In the genomic region with DNA sequence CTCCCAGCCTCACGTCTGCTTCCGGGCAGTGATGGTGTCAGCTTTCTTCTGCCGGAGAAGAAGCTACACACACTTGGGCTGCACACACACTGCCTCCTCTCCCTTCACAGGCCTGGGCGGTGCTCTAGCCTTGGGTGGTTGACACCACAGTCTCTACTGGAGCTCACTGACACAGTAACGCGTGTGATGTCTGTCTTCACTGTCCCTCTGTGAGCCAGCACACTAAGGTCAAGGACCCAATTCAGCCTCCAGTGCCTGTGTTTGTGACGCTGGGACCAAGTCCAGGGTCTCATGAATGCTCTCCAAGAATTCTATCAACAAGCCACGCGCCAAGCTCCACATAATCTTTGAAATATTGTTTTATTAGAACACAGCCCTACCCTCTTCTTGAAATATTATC, we compare ENCODE assay signal across 15 mouse cellular contexts. TPM values are rescaled to one million over a fixed set of nuclear protein-coding genes. Genes with fewer than 3 reads are reported as not detected.
A peak's percentile ranks its signal among the peaks of the same experiment; 100 is the strongest.
DNase-seq lines count a peak whose midpoint lies in the region.
"Had no signal": no experiment of that assay in that cellular context is flagged by ENCODE, and none has a peak within 500 bp of the region (broad histone marks: within the 10 kb centered on the region; RNA-seq: fewer than 3 reads in every experiment).

No protein-coding gene starts in this region.

- DNase-seq in adrenal gland, adult (ENCODE audit: inconsistent age in 2 of 2, low spot score in 1 of 2) = peak; percentile 41 to 79
- no peak for DNase-seq in adrenal gland, postnatal 4 days (ENCODE audit: low spot score in 2 of 2)
- peak; percentile 71 for DNase-seq in adrenal gland, adult 2 months
- peak; percentile 61 for DNase-seq in adrenal gland, postnatal 14 days
- DNase-seq in layer of hippocampus, postnatal 25 days (ENCODE audit: extremely low spot score in 1 of 2, low spot score in 1 of 2) = no peak
- no peak for DNase-seq in spleen, adult 12 weeks (ENCODE audit: low spot score)
- DNase-seq in frontal cortex, adult 2 months (ENCODE audit: extremely low spot score in 1 of 2, low spot score in 1 of 2) = no peak
- DNase-seq: cerebellum, adult 11 months; cerebellum, adult 2 months; cerebellum, postnatal 10 days; cerebellum, postnatal 36 days; embryo, embryonic 11 days; gastrocnemius, adult 2 months; gastrocnemius, postnatal 14 days; heart, adult 11 months had no signal

RNA-seq across cellular contexts. Expression of a gene that starts 34.0 kb away (rescaled TPM):
- 1 to 10 TPM; 4.3 to 5.0 TPM for total RNA-seq in adrenal gland, postnatal 4 days (2021)
- 1 to 10 TPM; 1.2 to 3.7 TPM for total RNA-seq in adrenal gland, adult 2 months (2021)
- polyA plus RNA-seq in adrenal gland, adult 2 months (2012; rRNA removed) = 0.28 and 0.64 TPM in 2 replicates
- total RNA-seq in adrenal gland, postnatal 14 days (2021) = 1.0 and 2.1 TPM in 2 replicates
- 10 to 100 TPM in 1 of 2 experiments, 1 to 10 TPM in 1; 9.6 to 11.2 TPM for total RNA-seq in layer of hippocampus, postnatal 25 days (2021)
- polyA plus RNA-seq in frontal cortex, adult 2 months (2012; rRNA removed) = 11.1 and 11.6 TPM in 2 replicates

Comparison
In these comparisons a context has a peak if more than half of its experiments do, and no peak if none do; other contexts are left out.
1. DNase-seq: peak in adrenal gland, adult (2 of 2), adrenal gland, adult 2 months (single experiment) and adrenal gland, postnatal 14 days (single experiment); none in adrenal gland, postnatal 4 days (0 of 2), layer of hippocampus, postnatal 25 days (0 of 2), spleen, adult 12 weeks (single experiment) and frontal cortex, adult 2 months (0 of 2).